Mouse (Mus musculus) gonadal fat pad, adult 2 months (tissue): ENCODE data around the gene Ptpru. TPM values are rescaled to one million over a fixed set of nuclear protein-coding genes. Genes with fewer than 3 reads are reported as not detected.

Experiments
- DNase-seq: peaks from one replicate; pipeline ENCODE4 v3.0.0-alpha.2; 2012; ENCODE audit warnings: low read depth
- polyA plus RNA-seq: library from polyadenylated mRNA; depleted of rRNA; stranded (reverse); fragments of >200 nt; gene quantifications from 2 replicates; pipeline ENCODE4 v1.2.3, GENCODE M21; 2012

Gene Ptpru
- polyA plus RNA-seq, 1 experiment, result 10.0 TPM

DNA sequence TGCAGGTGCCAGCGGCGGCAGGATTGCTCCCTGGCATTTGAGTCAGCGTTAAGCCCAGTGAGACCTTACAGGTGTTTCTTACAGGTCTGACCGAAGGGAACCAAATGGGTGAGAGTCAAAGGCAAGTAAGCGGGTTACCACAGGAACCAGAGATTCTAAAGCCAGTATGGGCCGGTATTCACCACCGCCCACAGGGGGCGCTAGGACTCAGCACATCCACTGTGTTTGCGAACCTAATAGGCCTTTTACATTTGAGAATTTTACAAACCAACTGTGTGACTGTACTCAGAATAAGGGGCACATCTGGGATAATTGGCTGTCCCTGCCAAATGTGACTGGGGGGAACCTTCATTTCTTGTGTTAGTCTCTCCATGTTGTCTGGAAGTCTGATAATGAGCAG, 54.1 kb downstream of the Ptpru start:
- DNase-seq, result no peak

- no peak for DNase-seq
Measured at GRCm38 (mm10) chr4:131781023-131781422, 57.1 kb downstream of the Ptpru start.

DNA sequence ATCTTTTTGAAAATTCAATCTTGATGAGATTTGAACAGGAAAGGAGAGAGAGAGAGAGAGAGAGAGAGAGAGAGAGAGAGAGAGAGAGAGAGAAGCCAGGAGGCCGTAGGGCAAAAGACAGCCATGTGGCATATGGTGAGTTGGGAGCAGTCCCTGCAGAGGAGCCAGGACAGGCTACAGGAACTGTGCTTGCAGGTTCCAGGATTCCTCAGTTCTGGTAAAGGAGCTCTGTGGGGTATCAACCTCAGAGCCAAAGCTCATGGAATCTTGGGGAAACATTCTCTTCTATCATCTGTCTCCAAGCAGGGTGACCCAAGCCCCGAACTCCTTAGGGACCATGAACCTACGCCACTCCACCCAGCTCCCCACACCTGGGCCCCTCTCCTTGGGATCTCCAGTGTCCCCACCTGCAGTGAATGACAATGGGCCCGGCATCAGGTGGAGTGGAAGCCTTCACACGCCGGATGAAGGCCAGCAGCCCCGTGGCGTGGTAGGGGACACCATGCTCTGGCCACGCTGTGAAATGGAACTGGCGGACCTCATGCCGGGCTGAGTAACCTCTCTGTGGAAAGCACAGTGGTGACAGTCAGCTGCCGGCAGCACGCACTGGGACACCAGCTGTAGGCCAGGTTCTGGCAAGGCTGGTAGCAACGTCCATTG, 59.3 kb downstream of the Ptpru start:
- no peak for DNase-seq

- no peak for DNase-seq
Measured at GRCm38 (mm10) chr4:131771384-131771783, 66.7 kb downstream of the Ptpru start.

GRCm38 (mm10) chr4:131763911-131764310, 74.2 kb downstream of the Ptpru start:
- no peak for DNase-seq

DNA sequence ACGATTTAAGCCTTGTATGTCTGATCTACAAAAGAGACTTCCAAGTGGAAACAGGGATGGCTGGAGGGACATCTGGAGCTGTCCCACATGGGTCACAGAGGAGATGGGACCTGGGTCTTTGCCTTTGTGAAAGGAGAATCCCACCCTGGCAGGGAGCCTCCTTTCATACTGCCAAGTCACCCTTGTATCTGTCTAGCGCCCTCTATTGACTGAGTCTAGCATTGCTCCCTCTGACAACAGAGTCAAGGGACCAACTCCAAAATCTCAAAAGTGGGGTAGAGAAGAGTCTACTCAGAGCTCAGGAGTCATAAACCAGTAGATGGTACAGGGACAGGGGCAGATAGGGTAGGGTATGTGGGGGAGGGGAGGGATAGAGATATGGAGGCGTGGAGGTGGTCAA, 74.6 kb downstream of the Ptpru start:
- no peak for DNase-seq

DNA sequence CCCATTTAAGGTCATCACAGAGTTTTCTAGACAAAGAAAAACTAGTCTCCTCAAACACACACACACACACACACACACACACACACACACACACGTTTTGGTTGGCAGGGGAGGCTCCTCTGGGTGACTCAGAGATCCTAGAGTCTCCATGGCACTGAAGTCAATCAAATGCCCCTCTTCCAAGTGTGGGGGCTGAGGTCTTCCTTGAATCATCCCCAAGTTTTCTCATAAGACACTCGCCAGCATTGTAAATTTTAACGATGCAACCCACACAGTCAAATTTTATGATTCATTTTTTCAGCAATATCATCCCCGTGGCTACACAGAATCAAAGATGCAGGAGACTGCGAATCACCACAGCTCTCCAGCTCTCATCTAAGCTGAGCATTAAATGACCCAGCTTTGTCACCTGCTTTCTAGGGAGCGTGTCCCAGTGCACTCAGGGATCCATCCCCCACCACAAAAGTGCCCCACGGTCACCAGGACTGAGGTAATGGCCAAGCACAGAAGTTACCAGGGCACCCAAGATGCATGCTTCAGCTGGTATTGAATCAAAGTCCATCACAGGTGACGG, 75.8 kb downstream of the Ptpru start:
- no peak for DNase-seq

- no peak for DNase-seq
Measured at GRCm38 (mm10) chr4:131752204-131752837, 85.8 kb downstream of the Ptpru start.

GRCm38 (mm10) chr4:131751561-131751960, 86.5 kb downstream of the Ptpru start:
- no peak for DNase-seq

DNA sequence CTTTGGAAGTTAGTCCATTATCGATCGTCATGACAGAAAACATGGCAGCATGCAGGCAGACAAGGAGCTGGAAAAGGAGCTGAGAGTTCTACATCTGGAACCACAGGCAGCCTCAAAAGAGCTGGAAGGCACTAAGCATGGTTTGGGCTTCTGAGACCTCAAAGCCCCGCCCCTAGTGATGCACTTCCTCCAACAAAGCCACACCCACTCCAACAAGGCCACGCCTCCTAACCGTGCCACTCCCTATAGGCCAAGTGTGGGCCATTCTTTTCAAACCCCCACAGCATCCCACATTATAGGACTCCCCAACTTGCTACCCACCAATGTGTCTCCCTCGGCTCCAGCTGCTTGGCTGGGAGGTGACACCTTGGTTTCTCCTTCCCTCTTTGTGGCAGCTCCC, 88.3 kb downstream of the Ptpru start:
- no peak for DNase-seq

- DNase-seq, result no peak
Measured at GRCm38 (mm10) chr4:131744685-131745043, 93.4 kb downstream of the Ptpru start.

GRCm38 (mm10) chr4:131743831-131744684, 94.0 kb downstream of the Ptpru start:
- no peak for DNase-seq

GRCm38 (mm10) chr4:131743031-131743430, 95.1 kb downstream of the Ptpru start:
- no peak for DNase-seq

GRCm38 (mm10) chr4:131740621-131741020, 97.5 kb downstream of the Ptpru start:
- DNase-seq, result no peak

GRCm38 (mm10) chr4:131728628-131729027, 109.5 kb downstream of the Ptpru start:
- no peak for DNase-seq

- no peak for DNase-seq
Measured at GRCm38 (mm10) chr4:131723415-131724080, 114.5 kb downstream of the Ptpru start.

DNA sequence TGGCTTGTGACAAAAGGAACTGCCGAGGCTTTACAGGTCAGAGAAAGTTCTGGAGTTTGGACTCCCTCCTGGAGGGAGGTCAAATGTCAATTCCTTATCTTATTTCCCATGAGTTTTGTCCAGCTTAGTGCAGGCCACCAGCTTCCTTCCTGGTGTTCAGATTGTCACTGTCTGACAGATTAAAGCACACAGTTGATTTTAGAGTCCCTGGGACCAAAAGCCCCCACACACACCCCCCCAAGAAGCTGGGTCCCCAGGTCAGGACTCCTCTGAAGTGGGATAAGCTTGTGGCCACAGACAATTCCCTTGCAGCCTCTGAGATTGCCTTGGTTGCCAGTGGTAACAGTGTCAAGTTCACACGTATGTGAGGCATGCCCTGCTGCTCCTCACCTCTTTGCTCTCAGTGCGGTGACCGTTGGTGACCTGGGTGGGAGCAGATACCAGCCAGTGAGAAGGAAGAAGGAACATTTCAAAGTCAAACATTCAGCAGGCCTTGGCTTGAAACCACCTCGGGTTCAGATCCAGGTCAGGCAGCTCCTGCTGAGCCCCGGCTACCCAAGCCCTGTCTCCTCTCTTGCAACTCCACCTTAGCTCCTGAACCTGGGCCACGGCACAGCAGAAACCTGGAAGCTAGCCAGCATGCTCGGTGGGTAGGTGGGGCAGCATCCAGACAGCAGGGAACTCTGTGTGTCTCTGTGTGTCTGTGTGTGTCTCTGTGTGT, 115.8 kb downstream of the Ptpru start:
- DNase-seq, result no peak

DNA sequence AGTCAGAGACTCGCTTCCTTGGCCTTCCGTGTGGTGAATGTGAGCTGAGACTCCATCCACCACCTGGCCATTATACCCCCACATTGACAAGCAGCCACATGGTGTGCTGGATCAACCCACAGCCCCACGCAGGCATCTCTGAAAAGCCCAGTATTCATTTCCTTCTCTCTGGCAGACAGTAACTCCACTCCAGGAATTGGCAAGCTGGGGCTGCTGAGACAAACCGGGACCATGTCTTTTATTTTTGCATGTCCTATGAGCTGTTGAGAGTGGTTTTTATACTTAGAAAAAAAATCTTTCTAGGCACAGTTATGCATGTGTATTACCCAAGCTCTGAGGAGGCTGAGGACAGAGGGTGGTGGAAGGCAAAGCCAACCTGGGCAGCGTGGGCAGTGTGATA, 118.9 kb downstream of the Ptpru start:
- no peak for DNase-seq
